Mouse (Mus musculus): ENCODE measurements around the gene Cacna2d2. TPM values are rescaled to one million over a fixed set of nuclear protein-coding genes. Genes with fewer than 3 reads are reported as not detected.
"Not testable (repeated sequence)": the region's sequence is repeated elsewhere in the genome, so short reads cannot be mapped to it uniquely, and the experiment has no call there.

Gene Cacna2d2
- polyA plus RNA-seq, 1 experiment from 2014 or later, result 1.00 TPM

- Histone ChIP-seq H3K36me3 (peaks cover 52% of the 10 kb centered on the region), H3K4me1 (peaks cover 73% of the 10 kb centered on the region), H3K4me3 (peak overlapping the region; percentile 95; the same call in 1 of the 2 replicates)
- 52% methylated on average over 5 of the region's 5 CpGs for WGBS
- not testable (repeated sequence) for H3K9me3 ChIP-seq (replicated peaks); DNase-seq (ENCODE audit: low spot score); H3K27me3 ChIP-seq (ENCODE audit: low read depth, poor library complexity, severe bottlenecking); H3K27ac ChIP-seq (replicated peaks)
These were observed 166.1 kb downstream of the Cacna2d2 start for GRCm38 (mm10) chr9:107565556-107565955.

DNA sequence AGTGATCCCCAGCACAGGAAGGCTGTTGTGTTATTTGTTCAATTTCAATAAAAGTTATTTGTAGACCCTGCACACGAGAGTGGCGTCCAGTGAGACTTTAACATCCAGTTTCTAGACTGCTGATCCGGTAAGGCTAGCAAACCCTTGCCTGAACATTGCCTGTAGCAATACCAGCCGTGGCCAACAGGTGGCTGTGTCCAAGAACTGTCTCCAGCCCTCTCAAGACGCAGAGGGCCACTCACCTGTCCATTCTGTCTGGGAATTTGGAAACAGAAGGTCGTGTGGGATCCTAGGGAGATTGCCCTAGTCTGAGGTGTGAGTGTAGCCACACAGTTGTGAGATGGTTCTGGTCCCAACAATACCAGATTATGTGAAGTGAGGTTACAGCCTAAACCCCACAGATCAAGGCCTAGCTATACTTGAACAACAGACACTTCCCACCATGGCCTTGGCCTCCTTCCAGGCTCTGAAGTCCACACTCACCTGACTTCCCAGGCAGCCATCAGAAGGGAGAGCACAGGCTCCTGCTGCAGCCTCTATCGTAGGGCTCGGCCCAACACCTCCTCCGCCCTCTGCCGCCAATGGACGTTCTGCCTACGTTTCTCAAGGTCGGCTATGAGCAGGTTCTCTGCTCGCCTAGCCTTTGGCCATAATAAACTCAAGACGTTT lies 166.8 kb downstream of the Cacna2d2 start:
- Histone ChIP-seq H3K4me3 (peak overlapping the region; percentile 95; the same call in 1 of the 2 replicates), H3K36me3 (peaks cover 52% of the 10 kb centered on the region), H3K9me3 (replicated peaks) (no peaks in the 10 kb centered on the region), H3K4me1 (peaks cover 79% of the 10 kb centered on the region), H3K27ac (replicated peaks) (no peak overlapping the region), H3K27me3 (ENCODE audit: low read depth, poor library complexity, severe bottlenecking) (no peaks in the 10 kb centered on the region)
- peak; percentile 81 for DNase-seq (ENCODE audit: low spot score)
- WGBS, result 61% methylated on average over 15 of the region's 15 CpGs

DNA sequence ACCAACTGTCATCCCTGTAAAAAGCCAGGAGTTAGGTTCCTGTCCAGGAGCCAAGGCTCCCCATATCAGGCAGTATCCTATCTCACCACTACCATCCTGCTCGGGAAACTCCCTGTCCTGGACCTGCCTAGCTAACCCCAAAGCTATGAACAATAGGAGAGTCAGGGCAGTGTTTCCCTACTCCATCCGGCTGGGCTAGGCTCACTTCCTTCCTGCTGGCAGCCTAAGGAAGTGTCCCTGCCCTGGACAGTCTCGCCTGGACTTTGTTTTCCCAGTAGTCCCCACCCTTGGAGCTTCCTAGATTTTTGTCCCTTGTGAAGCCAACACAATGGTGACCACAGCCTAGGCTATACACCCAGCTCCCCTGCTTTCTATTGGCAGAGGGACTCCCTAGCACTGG lies 167.4 kb downstream of the Cacna2d2 start:
- peak overlapping the region; percentile 89; the same call in 1 of the 2 replicates for H3K4me3 ChIP-seq
- 59% methylated on average over 3 of the region's 3 CpGs for WGBS
- 0 out of 2 replicates have a peak overlapping the region, but pooled peaks have one; percentile 98 for H3K27ac ChIP-seq (replicated peaks)
- no peak for DNase-seq (ENCODE audit: low spot score)
- H3K27me3 ChIP-seq (ENCODE audit: low read depth, poor library complexity, severe bottlenecking), result no peaks in the 10 kb centered on the region
- H3K4me1 ChIP-seq, result peaks cover 85% of the 10 kb centered on the region
- no peaks in the 10 kb centered on the region for H3K9me3 ChIP-seq (replicated peaks)
- peaks cover 52% of the 10 kb centered on the region for H3K36me3 ChIP-seq

- Histone ChIP-seq H3K27ac (replicated peaks) (peak within 1 kb of the TSS; percentile 98), H3K4me1 (peaks cover 84% of the 10 kb centered on the region), H3K27me3 (ENCODE audit: low read depth, poor library complexity, severe bottlenecking) (no peaks in the 10 kb centered on the region), H3K36me3 (peaks cover 54% of the 10 kb centered on the region), H3K4me3 (peak within 1 kb of the TSS; percentile 89), H3K9me3 (replicated peaks) (no peaks in the 10 kb centered on the region)
- 3% methylated on average over 18 of the region's 18 CpGs for WGBS
- peak; percentile 31 for DNase-seq (ENCODE audit: low spot score)
These were observed 168.4 kb downstream of the Cacna2d2 start, which contains the start of gene Hyal2 for GRCm38 (mm10) chr9:107567702-107568319. Gene Hyal2 (plus strand): TSS chr9:107567945.

DNA sequence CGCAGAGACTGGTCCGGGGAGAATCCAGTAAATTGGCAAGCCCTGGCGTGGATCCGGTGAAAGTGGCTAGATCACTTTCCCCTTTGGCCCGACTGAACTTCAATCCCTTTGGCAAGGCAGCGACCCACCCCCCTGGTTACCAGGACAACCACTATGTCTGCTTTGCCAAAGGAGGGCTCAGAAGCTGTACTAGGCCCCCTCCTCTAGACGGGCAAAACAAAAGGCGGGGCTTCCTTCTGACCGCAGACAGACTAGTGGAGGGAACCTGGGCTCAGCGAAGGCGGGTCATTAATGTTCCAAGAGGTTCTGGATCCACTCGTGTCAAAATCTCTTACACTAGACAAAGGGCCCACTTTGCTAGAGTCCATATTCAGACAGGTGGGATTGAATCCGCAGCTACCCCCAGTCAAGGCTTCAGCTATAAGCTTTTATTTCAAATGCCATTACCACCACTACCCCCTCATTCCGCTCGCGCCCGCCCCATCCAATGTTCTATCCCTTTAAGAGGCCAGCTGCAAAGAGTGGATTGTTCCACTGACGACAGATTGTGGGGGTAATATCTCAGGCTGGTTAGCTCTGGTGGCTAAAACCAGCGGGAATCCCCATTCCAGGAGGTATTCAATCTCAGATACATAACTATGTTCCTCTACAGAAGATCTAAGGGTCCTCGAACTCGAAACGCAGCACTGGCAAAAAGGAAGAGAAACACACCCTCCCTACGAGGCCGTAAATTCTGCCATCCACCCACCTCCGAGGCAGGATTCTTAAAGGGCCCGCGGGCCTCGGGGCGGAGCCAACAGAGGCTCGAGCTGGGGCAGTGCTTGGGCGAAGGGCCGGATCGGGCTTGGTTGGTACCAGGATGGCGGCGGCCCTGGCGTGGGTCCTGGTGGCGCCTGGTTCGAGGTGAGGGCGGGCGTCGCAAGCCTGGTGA lies 169.2 kb downstream of the Cacna2d2 start:
- H3K9me3 ChIP-seq (replicated peaks), result 0 out of 2 replicates have a peak, but pooled peaks cover 4% of the 10 kb centered on the region
- H3K4me1 ChIP-seq, result peaks cover 76% of the 10 kb centered on the region
- peak overlapping the region; percentile 98 for H3K27ac ChIP-seq (replicated peaks)
- peak overlapping the region; percentile 89 for H3K4me3 ChIP-seq
- DNase-seq (ENCODE audit: low spot score), result peak; percentile 90
- peaks cover 62% of the 10 kb centered on the region for H3K36me3 ChIP-seq
- under 1% methylated on average over 41 of the region's 41 CpGs for WGBS
- no peaks in the 10 kb centered on the region for H3K27me3 ChIP-seq (ENCODE audit: low read depth, poor library complexity, severe bottlenecking)

DNA sequence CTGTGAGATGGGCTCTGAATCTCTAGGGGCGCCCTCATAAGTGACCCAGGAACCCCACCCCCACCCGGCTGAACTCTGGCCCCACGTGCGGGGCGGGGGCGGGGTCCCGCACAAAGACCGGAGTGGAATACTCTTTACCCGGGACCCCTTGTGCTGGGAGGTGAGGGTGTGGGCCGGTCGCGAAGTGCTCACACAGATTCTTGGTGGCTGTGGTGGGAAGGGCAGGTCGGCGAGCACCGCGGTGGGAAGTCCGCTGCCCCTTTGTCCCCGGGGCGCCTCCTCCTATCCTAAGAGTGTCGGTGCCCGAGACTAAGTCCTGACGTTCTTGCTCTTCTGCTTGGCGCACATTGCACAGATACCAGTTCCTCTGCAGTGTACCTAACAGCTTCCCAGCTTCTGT lies 169.9 kb downstream of the Cacna2d2 start:
- Histone ChIP-seq H3K9me3 (replicated peaks) (0 out of 2 replicates have a peak, but pooled peaks cover 6% of the 10 kb centered on the region), H3K27ac (replicated peaks) (peak overlapping the region; percentile 98), H3K4me1 (peaks cover 69% of the 10 kb centered on the region), H3K4me3 (peak overlapping the region; percentile 89), H3K36me3 (peaks cover 64% of the 10 kb centered on the region), H3K27me3 (ENCODE audit: low read depth, poor library complexity, severe bottlenecking) (no peaks in the 10 kb centered on the region)
- DNase-seq (ENCODE audit: low spot score), result no peak
- 1% methylated on average over 23 of the region's 23 CpGs for WGBS

- H3K4me3 ChIP-seq, result peak overlapping the region; percentile 89
- DNase-seq (ENCODE audit: low spot score), result no peak
- no peaks in the 10 kb centered on the region for H3K27me3 ChIP-seq (ENCODE audit: low read depth, poor library complexity, severe bottlenecking)
- peaks cover 64% of the 10 kb centered on the region for H3K36me3 ChIP-seq
- 57% methylated on average over 13 of the region's 13 CpGs for WGBS
- H3K27ac ChIP-seq (replicated peaks), result peak overlapping the region; percentile 98
- H3K4me1 ChIP-seq, result peaks cover 62% of the 10 kb centered on the region
- 0 out of 2 replicates have a peak, but pooled peaks cover 6% of the 10 kb centered on the region for H3K9me3 ChIP-seq (replicated peaks)
These were observed 170.6 kb downstream of the Cacna2d2 start for GRCm38 (mm10) chr9:107570016-107570415.

DNA sequence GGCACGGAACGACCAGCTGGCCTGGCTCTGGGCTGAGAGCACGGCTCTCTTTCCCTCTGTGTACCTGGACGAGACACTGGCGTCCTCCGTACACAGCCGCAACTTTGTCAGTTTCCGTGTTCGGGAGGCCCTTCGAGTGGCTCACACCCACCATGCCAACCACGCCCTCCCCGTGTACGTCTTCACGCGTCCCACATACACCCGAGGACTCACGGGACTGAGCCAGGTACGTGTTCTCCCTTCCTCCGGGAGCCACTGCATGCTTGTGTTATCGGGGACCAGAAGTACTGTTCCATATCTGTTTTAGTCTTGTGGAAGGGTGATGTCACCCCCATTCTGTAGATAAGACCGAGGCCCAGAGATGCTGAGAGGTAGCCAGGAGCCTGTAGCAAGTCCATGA lies 171.4 kb downstream of the Cacna2d2 start:
- peak overlapping the region; percentile 98; the same call in 1 of the 2 replicates for H3K27ac ChIP-seq (replicated peaks)
- peak overlapping the region; percentile 89 for H3K4me3 ChIP-seq
- H3K36me3 ChIP-seq, result peaks cover 58% of the 10 kb centered on the region
- peaks cover 59% of the 10 kb centered on the region for H3K4me1 ChIP-seq
- H3K9me3 ChIP-seq (replicated peaks), result 0 out of 2 replicates have a peak, but pooled peaks cover 6% of the 10 kb centered on the region
- WGBS, result 94% methylated on average over 21 of the region's 21 CpGs
- DNase-seq (ENCODE audit: low spot score), result no peak
- H3K27me3 ChIP-seq (ENCODE audit: low read depth, poor library complexity, severe bottlenecking), result no peaks in the 10 kb centered on the region

- no peak overlapping the region for H3K27ac ChIP-seq (replicated peaks)
- 0 out of 2 replicates have a peak, but pooled peaks cover 6% of the 10 kb centered on the region for H3K9me3 ChIP-seq (replicated peaks)
- H3K4me1 ChIP-seq, result peaks cover 59% of the 10 kb centered on the region
- H3K36me3 ChIP-seq, result peaks cover 51% of the 10 kb centered on the region
- peak overlapping the region; percentile 89 for H3K4me3 ChIP-seq
- no peaks in the 10 kb centered on the region for H3K27me3 ChIP-seq (ENCODE audit: low read depth, poor library complexity, severe bottlenecking)
- DNase-seq (ENCODE audit: low spot score), result no peak
- 95% methylated on average over 22 of the region's 22 CpGs for WGBS
These were observed 172.3 kb downstream of the Cacna2d2 start for GRCm38 (mm10) chr9:107571534-107572326.

DNA sequence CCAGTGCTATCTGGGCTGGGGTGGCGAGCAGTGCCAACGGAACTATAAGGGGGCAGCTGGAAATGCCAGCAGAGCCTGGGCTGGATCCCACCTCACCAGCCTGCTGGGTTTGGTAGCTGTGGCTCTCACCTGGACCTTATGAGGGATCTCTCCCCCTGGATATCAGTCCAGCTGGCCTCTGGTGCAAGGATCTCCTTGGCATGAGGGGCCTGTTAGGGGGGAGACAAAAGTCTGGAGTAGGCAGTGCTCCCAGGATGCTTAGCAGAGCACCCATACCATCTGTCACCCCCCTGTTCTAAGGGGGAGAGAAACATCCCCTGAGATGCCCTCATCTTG lies 172.9 kb downstream of the Cacna2d2 start:
- peaks cover 59% of the 10 kb centered on the region for H3K4me1 ChIP-seq
- no peak overlapping the region for H3K27ac ChIP-seq (replicated peaks)
- H3K4me3 ChIP-seq, result peak overlapping the region; percentile 11
- H3K9me3 ChIP-seq (replicated peaks), result 0 out of 2 replicates have a peak, but pooled peaks cover 6% of the 10 kb centered on the region
- no peak for DNase-seq (ENCODE audit: low spot score)
- WGBS, result 95% methylated on average over 2 of the region's 2 CpGs
- H3K27me3 ChIP-seq (ENCODE audit: low read depth, poor library complexity, severe bottlenecking), result no peaks in the 10 kb centered on the region
- H3K36me3 ChIP-seq, result peaks cover 51% of the 10 kb centered on the region

- Histone ChIP-seq H3K36me3 (peaks cover 52% of the 10 kb centered on the region), H3K4me1 (peaks cover 59% of the 10 kb centered on the region)
- H3K9me3 ChIP-seq (replicated peaks); H3K27me3 ChIP-seq (ENCODE audit: low read depth, poor library complexity, severe bottlenecking); DNase-seq (ENCODE audit: low spot score); H3K4me3 ChIP-seq; H3K27ac ChIP-seq (replicated peaks): not testable (repeated sequence)
- WGBS, result 75% methylated on average over 6 of the region's 6 CpGs
These were observed 174.4 kb downstream of the Cacna2d2 start for GRCm38 (mm10) chr9:107573774-107574173.
